In the genomic region with DNA sequence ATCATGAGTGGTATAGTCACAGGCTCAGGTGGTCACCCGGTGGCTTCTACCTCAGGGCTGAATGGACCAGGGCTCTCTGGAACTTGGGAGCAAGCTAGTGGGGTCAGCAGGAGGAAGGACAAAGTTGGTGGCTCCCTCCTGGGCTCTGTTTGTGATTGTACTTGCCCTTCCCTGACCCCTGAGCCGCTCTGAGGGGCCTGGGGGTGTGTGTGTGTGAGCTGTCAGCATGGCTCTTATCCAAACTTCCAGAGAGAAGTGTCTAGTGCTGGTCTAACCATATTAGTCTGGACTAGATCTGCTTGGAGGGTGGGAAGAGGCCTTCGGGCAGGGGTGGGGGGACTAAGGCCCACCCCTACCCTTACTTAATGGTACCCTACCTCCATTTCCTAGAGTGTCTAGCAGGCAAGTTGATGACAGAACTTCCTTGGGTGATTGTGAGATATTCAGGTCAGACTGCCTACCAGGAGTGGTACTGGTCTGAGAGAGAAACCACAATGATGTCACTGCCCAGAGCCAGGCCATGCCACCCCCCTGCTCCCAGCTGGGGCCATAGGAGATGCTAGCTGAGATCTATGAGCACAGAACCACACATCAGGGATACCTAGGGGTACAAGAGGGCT, we compare ENCODE assay signal across 13 mouse cellular contexts. TPM values are rescaled to one million over a fixed set of nuclear protein-coding genes. Genes with fewer than 3 reads are reported as not detected.
"Had no signal": no experiment of that assay in that cellular context is flagged by ENCODE, and none has a peak within 500 bp of the region (broad histone marks: within the 10 kb centered on the region; RNA-seq: fewer than 3 reads in every experiment).

No protein-coding gene starts in this region.

- H3K9me3 ChIP-seq: limb, embryonic 15.5 days; liver, embryonic 13.5 days; midbrain, embryonic 13.5 days; stomach, embryonic 15.5 days had no signal

- DNase-seq: kidney, postnatal 36 days; layer of hippocampus, adult 9-11 months; layer of hippocampus, postnatal 36 days; liver, embryonic 13.5 days; lung, adult 18-20 months; right cerebral cortex, postnatal 14 days; thymus, postnatal 4 days had no signal

- H3K9ac ChIP-seq: limb, embryonic 15.5 days; liver, embryonic 13.5 days; midbrain, embryonic 13.5 days; stomach, embryonic 15.5 days had no signal

- H3K4me2 ChIP-seq: limb, embryonic 15.5 days; liver, embryonic 13.5 days; midbrain, embryonic 13.5 days; stomach, embryonic 15.5 days had no signal

- H3K27ac ChIP-seq: limb, embryonic 15.5 days; liver, embryonic 13.5 days; midbrain, embryonic 13.5 days; stomach, embryonic 15.5 days had no signal

- H3K4me3 ChIP-seq: limb, embryonic 15.5 days; liver, embryonic 13.5 days; midbrain, embryonic 13.5 days; stomach, embryonic 15.5 days had no signal

- H3K4me1 ChIP-seq: limb, embryonic 15.5 days; liver, embryonic 13.5 days; midbrain, embryonic 13.5 days; stomach, embryonic 15.5 days had no signal

- H3K27me3 ChIP-seq: limb, embryonic 15.5 days; liver, embryonic 13.5 days; midbrain, embryonic 13.5 days; stomach, embryonic 15.5 days had no signal

- ATAC-seq: midbrain, embryonic 13.5 days had no signal

RNA-seq across cellular contexts. Expression of a gene that starts 44.1 kb away (rescaled TPM):
- total RNA-seq: megakaryocyte-erythroid progenitor cell, adult 5-6 weeks had no signal
- polyA plus RNA-seq: limb, embryonic 11.5 days; spleen, adult 2 months had no signal
